Mouse (Mus musculus) intestine, embryonic 16.5 days (tissue): Measurements from ENCODE around the gene Kbtbd7. TPM values are rescaled to one million over a fixed set of nuclear protein-coding genes. Genes with fewer than 3 reads are reported as not detected.
"Not testable (repeated sequence)": the region's sequence is repeated elsewhere in the genome, so short reads cannot be mapped to it uniquely, and the experiment has no call there.

Experiments used
- ATAC-seq: fragments of 200-750 bp; cut with Nextera tagmentation; 2 replicates; pipeline ENCODE4 v1.8.0; 2017; ENCODE audit warnings: moderate TSS enrichment, moderate library complexity
- H3K27ac ChIP-seq: fragments of 300-500 bp; sonication (generic); 2 replicates; pipeline ENCODE4 v1.5.1; 2014; ENCODE audit warnings: mild to moderate bottlenecking, low read length
- H3K27me3 ChIP-seq: fragments of 300-500 bp; sonication (generic); replicated peaks from 2 replicates; pipeline ENCODE4 v1.6.1; 2014; ENCODE audit warnings: low read length, control low read depth, mixed read lengths; ENCODE audit not compliant: control insufficient read depth, insufficient read depth
- H3K36me3 ChIP-seq: fragments of 300-500 bp; sonication (generic); 2 replicates; pipeline ENCODE4 v1.6.1; 2014; ENCODE audit warnings: low read length, control low read depth; ENCODE audit not compliant: control insufficient read depth, insufficient read depth
- H3K4me1 ChIP-seq: fragments of 300-500 bp; sonication (generic); 2 replicates; pipeline ENCODE4 v1.6.1; 2014; ENCODE audit warnings: low read length, control low read depth, mixed read lengths; ENCODE audit not compliant: control insufficient read depth, insufficient read depth
- H3K4me2 ChIP-seq: fragments of 300-500 bp; sonication (generic); 2 replicates; pipeline ENCODE4 v1.6.1; 2014; ENCODE audit warnings: low read depth, low read length, control low read depth
- H3K4me3 ChIP-seq: fragments of 300-500 bp; sonication (generic); 2 replicates; pipeline ENCODE4 v1.5.1; 2014; ENCODE audit warnings: mild to moderate bottlenecking, low read length
- H3K9ac ChIP-seq: fragments of 300-500 bp; sonication (generic); 2 replicates; pipeline ENCODE4 v1.6.1; 2014; ENCODE audit warnings: low read depth, low read length
- H3K9me3 ChIP-seq: fragments of 300-500 bp; sonication (generic); 2 replicates; pipeline ENCODE4 v1.6.1; 2016; ENCODE audit warnings: low read length, control low read depth; ENCODE audit not compliant: control insufficient read depth
- WGBS: fragments of 180-500 bp; shearing (Covaris S2); extraction: QIAGEN DNeasy Blood & Tissue Kit; methylation state at CpG from one replicate; pipeline ENCODE4 v1.1.7; 2014; 5-methylcytosine and 5-hydroxymethylcytosine counted together
- polyA plus RNA-seq: library from polyadenylated mRNA; unstranded; fragments of >200 nt; fragmentation: Nextera tagmentation; extraction: Ambion mirVana; gene quantifications from 2 replicates; pipeline ENCODE4 v1.2.1, GENCODE M21; 2015

Kbtbd7 gene
- polyA plus RNA-seq, 1 experiment from 2014 or later = 6.2 TPM

DNA sequence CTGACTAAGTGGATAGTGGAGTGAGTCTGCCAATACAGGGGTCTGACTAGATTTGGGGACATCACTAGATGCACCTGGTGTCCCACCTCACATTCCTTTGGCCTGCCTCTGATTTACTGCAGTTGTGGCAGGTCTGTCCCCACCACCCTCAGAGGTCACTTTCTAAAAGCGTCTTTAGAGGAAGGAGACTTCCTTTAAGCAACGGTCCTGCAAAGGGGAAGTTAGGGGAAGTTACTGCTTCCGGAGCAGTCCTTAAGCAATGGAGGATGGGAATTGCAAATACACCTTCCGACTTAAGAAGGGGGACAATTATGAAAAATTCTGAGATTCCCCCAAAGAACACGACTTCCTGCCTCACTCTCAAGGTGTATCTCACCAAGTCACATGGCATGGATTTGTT, 15.1 kb downstream of the Kbtbd7 start:
- Histone ChIP-seq H3K9me3 (no peaks in the 10 kb centered on the region), H3K4me3 (no peak overlapping the region), H3K27me3 (no peaks in the 10 kb centered on the region), H3K36me3 (no peaks in the 10 kb centered on the region), H3K9ac (no peak overlapping the region), H3K4me2 (no peak overlapping the region), H3K4me1 (no peaks in the 10 kb centered on the region), H3K27ac (no peak overlapping the region)
- 82% methylated on average over 5 of the region's 5 CpGs for WGBS
- ATAC-seq = no peak

DNA sequence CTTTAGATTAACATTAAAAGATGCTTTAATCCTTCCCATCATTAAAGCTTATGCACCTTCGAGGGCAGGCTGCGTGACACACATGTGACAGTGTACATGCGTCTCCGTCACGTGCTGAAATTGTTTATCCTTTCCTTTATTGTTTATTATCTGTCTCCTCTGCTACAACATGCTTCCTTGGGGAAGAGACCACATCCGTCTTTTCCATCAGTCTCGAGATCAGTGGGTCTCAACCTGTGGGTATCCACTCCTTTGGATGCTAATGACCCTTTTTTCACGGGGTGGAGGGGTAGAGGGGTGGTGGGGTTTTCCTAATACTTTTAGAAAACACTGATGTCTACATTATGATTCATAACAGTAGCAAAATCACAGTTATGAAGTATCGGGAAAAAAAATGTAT, 18.3 kb downstream of the Kbtbd7 start:
- H3K36me3 ChIP-seq = no peaks in the 10 kb centered on the region
- no peak overlapping the region for H3K4me2 ChIP-seq
- H3K27me3 ChIP-seq = no peaks in the 10 kb centered on the region
- no peaks in the 10 kb centered on the region for H3K4me1 ChIP-seq
- no peak overlapping the region for H3K27ac ChIP-seq
- H3K9me3 ChIP-seq = no peaks in the 10 kb centered on the region
- 81% methylated on average over 9 of the region's 9 CpGs for WGBS
- no peak overlapping the region for H3K9ac ChIP-seq
- ATAC-seq = no peak
- H3K4me3 ChIP-seq = no peak overlapping the region

DNA sequence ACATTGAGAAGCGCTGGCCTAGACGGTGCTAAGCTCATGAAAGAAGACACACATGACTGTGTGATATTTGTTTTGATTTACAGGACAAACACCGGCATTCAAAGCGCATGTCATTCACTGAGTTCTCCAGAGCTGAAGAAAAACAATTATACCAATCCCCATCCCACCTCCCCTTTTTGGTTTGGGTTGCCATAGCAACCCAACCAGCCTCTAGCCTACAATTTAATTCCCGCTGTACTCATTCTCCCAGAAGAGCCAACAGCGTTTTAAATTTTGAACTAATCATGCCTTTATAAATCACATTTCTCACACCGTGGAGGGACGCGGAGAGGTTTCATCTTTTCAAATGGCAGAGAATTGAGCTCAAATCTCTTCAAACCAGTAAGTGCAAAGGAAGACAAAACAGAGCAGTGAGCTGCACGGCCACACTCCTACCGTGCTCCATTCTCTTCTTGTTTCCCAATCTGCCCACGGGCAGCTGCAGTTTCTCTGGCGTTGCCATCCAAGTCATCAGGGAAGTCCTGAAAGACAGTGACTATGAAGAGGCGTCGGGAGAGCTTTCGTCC, 18.8 kb downstream of the Kbtbd7 start:
- Histone ChIP-seq H3K9ac (no peak overlapping the region), H3K27me3 (no peaks in the 10 kb centered on the region), H3K9me3 (no peaks in the 10 kb centered on the region), H3K4me1 (no peaks in the 10 kb centered on the region), H3K4me3 (no peak overlapping the region), H3K27ac (no peak overlapping the region), H3K4me2 (no peak overlapping the region), H3K36me3 (no peaks in the 10 kb centered on the region)
- WGBS = 69% methylated on average over 16 of the region's 16 CpGs
- ATAC-seq = no peak

DNA sequence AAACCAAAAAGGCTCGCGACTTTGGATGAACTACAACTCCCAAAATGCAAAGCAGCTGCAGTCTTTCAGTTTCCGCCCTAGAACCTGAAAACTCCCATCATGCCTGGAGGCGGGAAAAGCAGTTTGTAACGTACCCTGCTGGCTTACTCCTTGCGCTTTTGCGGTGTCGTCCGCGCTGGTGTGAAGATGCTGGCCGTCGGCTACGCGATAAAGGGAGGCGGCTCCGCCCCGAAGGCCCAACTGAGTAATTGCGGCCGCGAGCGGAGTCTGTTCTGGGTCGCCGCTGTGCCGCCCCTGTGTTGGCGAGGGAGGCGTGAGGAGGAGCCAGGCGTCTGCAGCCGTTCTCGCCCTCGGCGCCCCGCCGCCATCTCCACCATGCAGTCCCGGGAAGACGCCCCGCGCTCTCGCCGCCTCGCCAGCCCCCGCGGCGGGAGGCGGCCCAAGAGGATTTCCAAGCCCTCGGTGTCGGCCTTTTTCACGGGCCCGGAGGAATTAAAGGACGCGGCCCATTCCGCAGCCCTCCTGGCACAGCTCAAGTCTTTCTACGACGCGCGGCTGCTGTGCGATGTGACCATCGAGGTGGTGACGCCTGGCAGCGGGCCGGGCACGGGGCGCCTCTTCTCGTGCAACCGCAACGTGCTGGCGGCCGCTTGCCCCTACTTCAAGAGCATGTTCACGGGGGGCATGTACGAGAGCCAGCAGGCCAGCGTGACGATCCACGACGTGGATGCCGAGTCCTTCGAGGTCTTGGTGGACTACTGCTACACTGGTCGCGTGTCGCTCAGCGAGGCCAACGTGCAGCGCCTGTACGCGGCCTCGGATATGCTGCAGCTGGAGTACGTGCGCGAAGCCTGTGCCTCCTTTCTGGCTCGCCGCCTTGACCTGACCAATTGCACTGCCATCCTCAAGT, 25.6 kb downstream of the Kbtbd7 start, which contains the start of gene Kbtbd6:
TSS of gene Kbtbd6 (plus strand) at position 155 of the 910 bp plus-strand sequence.
- H3K36me3 ChIP-seq, H3K4me1 ChIP-seq, H3K9me3 ChIP-seq, H3K27me3 ChIP-seq: not testable (repeated sequence)
- peak within 1 kb of the TSS; percentile 56 for H3K4me3 ChIP-seq
- peak within 1 kb of the TSS; percentile 23; the same call in 1 of the 2 replicates for H3K27ac ChIP-seq
- H3K9ac ChIP-seq = peak within 1 kb of the TSS; percentile 53
- peak; percentile 89 for ATAC-seq
- 4% methylated on average over 29 of the region's 89 CpGs for WGBS
- peak within 1 kb of the TSS; percentile 57 for H3K4me2 ChIP-seq

DNA sequence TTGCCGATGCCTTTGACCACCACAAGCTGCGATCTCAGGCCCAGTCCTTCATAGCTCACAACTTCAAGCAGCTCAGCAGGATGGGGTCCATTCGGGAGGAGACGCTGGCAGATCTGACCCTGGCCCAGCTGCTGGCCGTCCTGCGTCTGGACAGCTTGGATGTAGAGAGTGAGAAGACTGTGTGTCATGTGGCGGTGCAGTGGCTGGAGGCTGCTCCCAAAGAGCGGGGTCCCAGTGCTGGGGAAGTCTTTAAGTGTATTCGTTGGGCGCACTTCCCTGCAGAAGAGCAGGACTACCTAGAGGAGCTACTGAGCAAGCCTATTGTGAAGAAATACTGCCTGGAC, 26.3 kb downstream of the Kbtbd7 start:
- H3K27me3 ChIP-seq, H3K36me3 ChIP-seq, H3K4me3 ChIP-seq, H3K4me1 ChIP-seq, H3K27ac ChIP-seq, H3K9me3 ChIP-seq, H3K9ac ChIP-seq, H3K4me2 ChIP-seq: not testable (repeated sequence)
- ATAC-seq = peak; percentile 10; the same call in 1 of the 2 replicates
- 98% methylated on average over 6 of the region's 10 CpGs for WGBS

DNA sequence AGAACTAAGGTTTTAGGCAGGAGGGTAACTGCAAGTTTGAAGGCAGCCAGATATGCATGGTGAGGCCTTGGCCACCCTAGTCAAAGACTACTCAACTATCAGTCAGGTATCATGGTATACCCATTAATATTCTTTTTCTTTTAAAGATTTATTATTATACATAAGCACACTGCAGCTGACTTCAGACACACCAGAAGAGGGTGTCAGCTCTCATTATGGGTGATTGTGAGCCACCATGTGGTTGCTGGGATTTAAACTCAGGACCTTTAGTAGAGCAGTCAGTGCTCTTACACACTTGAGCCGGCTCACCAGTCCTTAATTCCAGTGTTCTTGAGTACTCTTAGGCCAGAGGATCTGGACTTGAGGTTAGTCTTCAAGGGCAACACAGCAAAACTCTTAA, 34.1 kb downstream of the Kbtbd7 start:
- peaks cover 4% of the 10 kb centered on the region; the same call in 1 of the 2 replicates for H3K36me3 ChIP-seq
- no peaks in the 10 kb centered on the region for H3K4me1 ChIP-seq
- ATAC-seq = no peak
- H3K9me3 ChIP-seq = no peaks in the 10 kb centered on the region
- no peaks in the 10 kb centered on the region for H3K27me3 ChIP-seq
- H3K4me2 ChIP-seq = no peak overlapping the region
- H3K27ac ChIP-seq = no peak overlapping the region
- no peak overlapping the region for H3K4me3 ChIP-seq
- no peak overlapping the region for H3K9ac ChIP-seq
- 88% methylated on average over 1 of the region's 1 CpGs for WGBS

DNA sequence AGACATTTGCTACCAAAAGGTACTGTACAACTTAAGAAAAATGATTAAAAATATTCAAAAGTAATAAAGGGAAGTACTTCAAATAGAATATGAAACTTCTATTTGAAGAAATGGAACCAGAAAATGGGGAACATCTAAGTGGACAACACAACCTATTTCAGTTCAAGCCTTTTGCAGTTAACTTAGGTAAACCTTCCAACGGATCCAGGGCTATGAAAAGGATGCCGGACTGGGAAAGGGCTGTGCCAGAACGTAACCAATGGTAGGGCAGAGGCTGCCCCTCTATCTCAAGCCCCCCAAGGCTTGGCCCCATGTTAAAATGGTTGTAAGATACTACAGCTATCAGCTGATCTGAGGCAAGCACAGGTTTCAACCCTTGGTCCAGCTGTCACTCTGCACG, 34.7 kb downstream of the Kbtbd7 start:
- no peak overlapping the region for H3K9ac ChIP-seq
- H3K4me3 ChIP-seq = no peak overlapping the region
- no peak overlapping the region for H3K27ac ChIP-seq
- no peak overlapping the region for H3K4me2 ChIP-seq
- H3K4me1 ChIP-seq = no peaks in the 10 kb centered on the region
- no peaks in the 10 kb centered on the region for H3K9me3 ChIP-seq
- no peaks in the 10 kb centered on the region for H3K27me3 ChIP-seq
- no peak for ATAC-seq
- H3K36me3 ChIP-seq = peaks cover 4% of the 10 kb centered on the region; the same call in 1 of the 2 replicates
- 91% methylated on average over 4 of the region's 4 CpGs for WGBS

DNA sequence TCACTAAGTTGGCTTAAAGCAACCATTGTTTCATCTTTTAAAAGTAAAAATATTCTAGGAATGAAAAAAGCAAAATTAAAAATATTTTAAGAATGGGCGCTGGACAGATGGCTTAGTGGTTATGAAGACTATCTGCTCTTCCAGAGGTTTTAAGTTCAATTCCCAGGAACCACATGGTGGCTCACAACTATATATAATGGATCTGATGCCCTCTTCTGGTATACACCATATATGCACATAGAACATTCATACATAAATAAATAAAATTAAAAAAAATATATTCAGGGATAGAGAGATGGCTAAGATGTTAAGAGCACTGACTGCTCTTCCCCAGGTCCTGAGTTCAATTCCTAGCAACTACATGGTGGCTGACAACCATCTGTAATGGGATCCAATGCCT, 39.3 kb downstream of the Kbtbd7 start:
- no peaks in the 10 kb centered on the region for H3K9me3 ChIP-seq
- H3K36me3 ChIP-seq = peaks cover 10% of the 10 kb centered on the region
- ATAC-seq = no peak
- H3K4me1 ChIP-seq = no peaks in the 10 kb centered on the region
- H3K4me2 ChIP-seq = no peak overlapping the region
- 93% methylated on average over 1 of the region's 1 CpGs for WGBS
- H3K27me3 ChIP-seq = no peaks in the 10 kb centered on the region
- H3K4me3 ChIP-seq = no peak overlapping the region
- no peak overlapping the region for H3K9ac ChIP-seq
- no peak overlapping the region for H3K27ac ChIP-seq

DNA sequence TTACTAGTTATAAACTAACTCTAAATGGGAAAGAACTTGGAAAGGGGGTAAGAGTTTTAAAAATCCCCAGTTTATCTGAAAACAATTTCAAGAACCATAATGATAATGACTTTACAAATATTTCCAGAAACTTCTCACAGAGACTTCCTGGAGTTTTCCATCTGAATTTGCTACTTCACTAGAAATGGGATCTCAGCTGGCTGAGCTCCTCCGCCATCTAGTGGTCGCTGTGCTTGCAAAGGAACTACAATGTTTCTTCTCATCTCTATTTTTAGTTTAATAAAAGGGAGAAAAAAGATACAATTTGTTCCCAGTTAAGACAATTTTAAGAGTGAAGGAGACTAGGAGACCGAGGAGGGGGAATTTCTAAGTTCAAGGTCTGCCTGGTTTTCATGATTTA, 41.3 kb downstream of the Kbtbd7 start:
- Histone ChIP-seq H3K9ac (no peak overlapping the region), H3K4me3 (no peak overlapping the region), H3K9me3 (no peaks in the 10 kb centered on the region), H3K27me3 (no peaks in the 10 kb centered on the region), H3K4me2 (no peak overlapping the region), H3K27ac (no peak overlapping the region), H3K36me3 (peaks cover 6% of the 10 kb centered on the region; the same call in 1 of the 2 replicates), H3K4me1 (no peaks in the 10 kb centered on the region)
- 32% methylated on average over 3 of the region's 3 CpGs for WGBS
- ATAC-seq = no peak
